ENCODE assay signal across 8 mouse cellular contexts in genomic region chr1:92906779-92907631, GRCm38 (mm10). TPM values are rescaled to one million over a fixed set of nuclear protein-coding genes. Genes with fewer than 3 reads are reported as not detected.
DNase-seq lines count a peak whose midpoint lies in the region; ATAC-seq and TF ChIP-seq lines count a peak whose summit lies in the region.

Gene Dusp28 (plus strand): TSS chr1:92906981.

- H3K9me3 ChIP-seq in erythroblast, embryonic 14.5 days (ENCODE audit: control insufficient read depth, low read length), result no peaks in the 10 kb centered on the region
- no peaks in the 10 kb centered on the region for H3K9me3 ChIP-seq in heart, embryonic 11.5 days (replicated peaks; ENCODE audit: control insufficient read depth, low read length)
- H3K9me3 ChIP-seq in kidney, embryonic 16.5 days (ENCODE audit: low read length), result no peaks in the 10 kb centered on the region

- peaks cover 9% of the 10 kb centered on the region; the same call in 1 of the 2 replicates for H3K79me2 ChIP-seq in liver, adult 2 months (ENCODE audit: control insufficient read depth, insufficient read depth, low read length)
- H3K79me2 ChIP-seq in myocyte (ENCODE audit: control insufficient read depth, insufficient read depth), result peaks cover 10% of the 10 kb centered on the region

- peaks cover 64% of the 10 kb centered on the region for H3K4me1 ChIP-seq in erythroblast, embryonic 14.5 days (ENCODE audit: control insufficient read depth)
- peaks cover 26% of the 10 kb centered on the region for H3K4me1 ChIP-seq in heart, embryonic 11.5 days (ENCODE audit: control insufficient read depth, insufficient read depth, low read length)
- peaks cover 34% of the 10 kb centered on the region for H3K4me1 ChIP-seq in kidney, embryonic 16.5 days (ENCODE audit: insufficient read depth, low read length)
- peaks cover 21% of the 10 kb centered on the region for H3K4me1 ChIP-seq in liver, adult 2 months (ENCODE audit: control insufficient read depth, insufficient read depth, low read length)

- H3ac ChIP-seq in myocyte (ENCODE audit: control insufficient read depth, insufficient read length), result peak within 1 kb of the TSS; percentile 77

- peak; percentile 91 for ATAC-seq in heart, embryonic 11.5 days (replicated peaks; ENCODE audit: insufficient number of reproducible peaks, low FRiP score, low TSS enrichment)
- ATAC-seq in kidney, embryonic 16.5 days (ENCODE audit: low FRiP score, low TSS enrichment), result peak; percentile 92

- H3K9ac ChIP-seq in heart, embryonic 11.5 days (ENCODE audit: low read depth, low read length), result peak within 1 kb of the TSS; percentile 82
- H3K9ac ChIP-seq in kidney, embryonic 16.5 days (replicated peaks; ENCODE audit: low read length), result peak within 1 kb of the TSS; percentile 71
- H3K9ac ChIP-seq in liver, adult 2 months (ENCODE audit: low read depth, low read length), result peak within 1 kb of the TSS; percentile 97

- peak within 1 kb of the TSS; percentile 81 for H3K4me2 ChIP-seq in heart, embryonic 11.5 days
- H3K4me2 ChIP-seq in kidney, embryonic 16.5 days (replicated peaks; ENCODE audit: low read depth, low read length), result peak within 1 kb of the TSS; percentile 80
- H3K4me2 ChIP-seq in myocyte (ENCODE audit: low read depth), result peak within 1 kb of the TSS; percentile 87

- H3K27ac ChIP-seq in heart, embryonic 11.5 days (ENCODE audit: low read depth, low read length), result peak within 1 kb of the TSS; percentile 87
- H3K27ac ChIP-seq in kidney, embryonic 16.5 days (ENCODE audit: low read length), result peak within 1 kb of the TSS; percentile 94
- H3K27ac ChIP-seq in liver, adult 2 months (replicated peaks; ENCODE audit: insufficient read depth, low read depth, low read length), result peak within 1 kb of the TSS; percentile 94

- WGBS in heart, embryonic 11.5 days (ENCODE audit: insufficient replicate concordance), result under 1% methylated on average over 80 of the region's 81 CpGs
- under 1% methylated on average over 81 of the region's 81 CpGs for WGBS in kidney, embryonic 16.5 days
- under 1% methylated on average over 81 of the region's 81 CpGs for WGBS in liver, adult 2 months

- peak; percentile 92 for DNase-seq in CD4-positive, CD25-positive, alpha-beta regulatory T cell, adult 2 months (ENCODE audit: low read depth, low spot score)
- peak; percentile 71 for DNase-seq in brain, embryonic 18.5 days (ENCODE audit: low read depth, low spot score)
- DNase-seq in liver, adult 2 months (ENCODE audit: extremely low read depth, low read depth, low spot score), result peak; percentile 90
- peak; percentile 84 to 91 for DNase-seq in spleen, postnatal 4 days (ENCODE audit: low spot score in 2 of 2)

- TF ChIP-seq CTCF in liver, adult 2 months (IDR thresholded peaks at IDR 0.05; ENCODE audit: low read depth, low read length), result peak; percentile 72

- H3K4me3 ChIP-seq in erythroblast, embryonic 14.5 days (replicated peaks), result peak within 1 kb of the TSS; percentile 85
- peak within 1 kb of the TSS; percentile 80 for H3K4me3 ChIP-seq in heart, embryonic 11.5 days (ENCODE audit: low read depth, low read length)
- H3K4me3 ChIP-seq in kidney, embryonic 16.5 days (ENCODE audit: low read length), result peak within 1 kb of the TSS; percentile 74
- H3K4me3 ChIP-seq in liver, adult 2 months (ENCODE audit: insufficient read depth, low read depth, low read length), result peak within 1 kb of the TSS; percentile 94
- H3K4me3 ChIP-seq in myocyte, result peak within 1 kb of the TSS; percentile 32

- no peaks in the 10 kb centered on the region for H3K36me3 ChIP-seq in erythroblast, embryonic 14.5 days (ENCODE audit: control insufficient read depth)
- H3K36me3 ChIP-seq in heart, embryonic 11.5 days (ENCODE audit: control insufficient read depth, insufficient read depth, low read length), result no peaks in the 10 kb centered on the region
- no peaks in the 10 kb centered on the region for H3K36me3 ChIP-seq in kidney, embryonic 16.5 days (ENCODE audit: insufficient read depth, low read length)
- H3K36me3 ChIP-seq in liver, adult 2 months (ENCODE audit: control insufficient read depth, insufficient read depth, low read length), result no peaks in the 10 kb centered on the region
- no peaks in the 10 kb centered on the region for H3K36me3 ChIP-seq in myocyte (ENCODE audit: control insufficient read depth, insufficient read depth)

- peaks cover 11% of the 10 kb centered on the region for H3K27me3 ChIP-seq in erythroblast, embryonic 14.5 days (ENCODE audit: control insufficient read depth)
- H3K27me3 ChIP-seq in heart, embryonic 11.5 days (ENCODE audit: control insufficient read depth, insufficient read depth, low read length), result no peaks in the 10 kb centered on the region
- no peaks in the 10 kb centered on the region for H3K27me3 ChIP-seq in kidney, embryonic 16.5 days (ENCODE audit: insufficient read depth, low read length)
- H3K27me3 ChIP-seq in liver, adult 2 months (ENCODE audit: control insufficient read depth, insufficient read depth, low read length), result no peaks in the 10 kb centered on the region
- no peaks in the 10 kb centered on the region for H3K27me3 ChIP-seq in myocyte (ENCODE audit: control insufficient read depth, insufficient read depth, insufficient read length)

- TF ChIP-seq POLR2A in liver, adult 2 months (IDR thresholded peaks at IDR 0.05; ENCODE audit: extremely low read depth, insufficient read depth, low read length), result peak; percentile 81; the same call in 1 of the 2 replicates
- peak; percentile 60 for TF ChIP-seq POLR2A in myocyte (IDR thresholded peaks at IDR 0.05; ENCODE audit: insufficient read length, low read depth)

TF ChIP-seq in myocyte, 11 proteins besides CTCF, POLR2A, EP300 and RAD21:
- TF ChIP-seq E2F4 (IDR thresholded peaks at IDR 0.05; ENCODE audit: insufficient read depth) (no peak), SRF (IDR thresholded peaks at IDR 0.05; ENCODE audit: control insufficient read depth, insufficient read length, low read depth) (peak; percentile 42), TCF3 (IDR thresholded peaks at IDR 0.05; ENCODE audit: insufficient read length, low read depth) (no peak), POLR2AphosphoS2 (IDR thresholded peaks at IDR 0.05; ENCODE audit: insufficient read length, low read depth) (peak; percentile 73), MAX (IDR thresholded peaks at IDR 0.05; ENCODE audit: low read depth) (no peak), CEBPB (IDR thresholded peaks at IDR 0.05; ENCODE audit: insufficient read depth, poor library complexity, severe bottlenecking) (no peak), MYOD1 (IDR thresholded peaks at IDR 0.05; ENCODE audit: control insufficient read depth in 1 of 3, insufficient read length in 2 of 3, low read depth in 2 of 3) (peak in 2 of 3 experiments; percentile 77 to 88), MYOG (IDR thresholded peaks at IDR 0.05; ENCODE audit: control insufficient read depth in 1 of 3, insufficient read depth in 1 of 3, insufficient read length in 2 of 3, low read depth in 2 of 3) (peak; percentile 40 to 94 (median 62))

RNA-seq across cellular contexts. Expression of gene Dusp28, which starts in this region (rescaled TPM):
- polyA plus RNA-seq in erythroblast, embryonic 14.5 days (2012), result 0.57 and 0.70 TPM in 2 replicates
- polyA plus RNA-seq in heart, embryonic 11.5 days (2014; fragmentation: Nextera tagmentation; extraction: Ambion mirVana), result 6.2 and 6.9 TPM in 2 replicates
- polyA plus RNA-seq in kidney, embryonic 16.5 days (2015; fragmentation: Nextera tagmentation; extraction: Ambion mirVana), result 12.3 and 13.9 TPM in 2 replicates
- total RNA-seq in liver, adult 2 months (2014; rRNA removed), result 11.9 and 13.9 TPM in 2 replicates
- polyA plus RNA-seq in liver, adult 2 months (2012; rRNA removed), result 20.6 and 33.0 TPM in 2 replicates
- polyA plus RNA-seq in myocyte (2012; fragmentation: generic; extraction: Trizol), result 40.9 TPM

Comparison
In these comparisons a context has a peak if more than half of its experiments do, and no peak if none do; other contexts are left out.
1. Peak in every context shown above with its lines: DNase-seq, ATAC-seq, H3K4me3 ChIP-seq and H3K27ac ChIP-seq.
2. H3K4me3 ChIP-seq: peak in every context shown above with its lines; median percentile 94 in liver, adult 2 months; 85 in erythroblast, embryonic 14.5 days; 80 in heart, embryonic 11.5 days; 74 in kidney, embryonic 16.5 days; 32 in myocyte.